Mouse (Mus musculus): ENCODE measurements at regions not wholly inside any gene's neighbourhood (a gene's known extent, or its start where the extent isn't known, plus 50 kb on each side); places are given as distances from the start of the nearest gene placed in this dataset.
A peak's percentile ranks its signal among the peaks of the same experiment; 100 is the strongest.

GRCm38 (mm10) chr15:28663847-28664602 is 460.5 kb downstream of the Dnah5 start:
- no peak for TF ChIP-seq POLR2A (IDR thresholded peaks at IDR 0.05; ENCODE audit: low read depth, low read length)
- no peak; the same call in 1 of the 2 replicates for TF ChIP-seq CTCF (conservative IDR thresholded peaks at IDR 0.05; ENCODE audit: insufficient read depth, insufficient read length, low read depth, low read length)
- H3K27ac ChIP-seq (ENCODE audit: insufficient read depth, low read depth, low read length) = no peak overlapping the region
- WGBS = 84% methylated on average over 6 of the region's 6 CpGs
- H3K4me1 ChIP-seq (ENCODE audit: control insufficient read depth, insufficient read depth, low read length) = no peaks in the 10 kb centered on the region
- no peak overlapping the region for H3K4me3 ChIP-seq (ENCODE audit: insufficient read depth, low read depth, low read length)
- peak; percentile 3 for DNase-seq
- H3K27me3 ChIP-seq (replicated peaks; ENCODE audit: control insufficient read depth, insufficient read depth, low read length) = no peaks in the 10 kb centered on the region
- H3K36me3 ChIP-seq (ENCODE audit: control insufficient read depth, insufficient read depth, low read length) = no peaks in the 10 kb centered on the region
